8 mouse cellular contexts compared by ENCODE assay signal in genomic region chr9:106171346-106172158, GRCm38 (mm10). TPM values are rescaled to one million over a fixed set of nuclear protein-coding genes. Genes with fewer than 3 reads are reported as not detected.
DNase-seq lines count a peak whose midpoint lies in the region; ATAC-seq and TF ChIP-seq lines count a peak whose summit lies in the region.

No protein-coding gene starts in this region.

- under 1% methylated on average over 30 of the region's 30 CpGs for WGBS in embryonic facial prominence, embryonic 15.5 days
- WGBS in kidney, adult 2 months = 1% methylated on average over 30 of the region's 30 CpGs
- under 1% methylated on average over 30 of the region's 30 CpGs for WGBS in limb, embryonic 15.5 days
- 1% methylated on average over 30 of the region's 30 CpGs for WGBS in midbrain, embryonic 14.5 days

- peak overlapping the region; percentile 79 for H3K4me3 ChIP-seq in embryonic facial prominence, embryonic 15.5 days (replicated peaks)
- peak overlapping the region; percentile 80 for H3K4me3 ChIP-seq in kidney, adult 2 months (ENCODE audit: insufficient read depth, low read depth, low read length)
- H3K4me3 ChIP-seq in limb, embryonic 15.5 days = peak overlapping the region; percentile 92
- H3K4me3 ChIP-seq in midbrain, embryonic 14.5 days (replicated peaks; ENCODE audit: low read depth, low read length) = peak overlapping the region; percentile 94

- H3K36me3 ChIP-seq in embryonic facial prominence, embryonic 15.5 days = 0 out of 2 replicates have a peak, but pooled peaks cover 2% of the 10 kb centered on the region
- H3K36me3 ChIP-seq in kidney, adult 2 months (ENCODE audit: control insufficient read depth, insufficient read depth, low read length) = no peaks in the 10 kb centered on the region
- peaks cover 3% of the 10 kb centered on the region; the same call in 1 of the 2 replicates for H3K36me3 ChIP-seq in limb, embryonic 15.5 days
- peaks cover 3% of the 10 kb centered on the region for H3K36me3 ChIP-seq in midbrain, embryonic 14.5 days (ENCODE audit: control insufficient read depth, insufficient read depth, low read length)

- H3K9me3 ChIP-seq in embryonic facial prominence, embryonic 15.5 days (replicated peaks) = no peaks in the 10 kb centered on the region
- H3K9me3 ChIP-seq in limb, embryonic 15.5 days = no peaks in the 10 kb centered on the region
- no peaks in the 10 kb centered on the region for H3K9me3 ChIP-seq in midbrain, embryonic 14.5 days (ENCODE audit: control insufficient read depth, low read length)

- H3K4me1 ChIP-seq in embryonic facial prominence, embryonic 15.5 days = peaks cover 30% of the 10 kb centered on the region
- H3K4me1 ChIP-seq in kidney, adult 2 months (ENCODE audit: control insufficient read depth, insufficient read depth, low read length) = peaks cover 24% of the 10 kb centered on the region
- peaks cover 39% of the 10 kb centered on the region for H3K4me1 ChIP-seq in limb, embryonic 15.5 days
- H3K4me1 ChIP-seq in midbrain, embryonic 14.5 days (ENCODE audit: control insufficient read depth, insufficient read depth, low read length) = peaks cover 35% of the 10 kb centered on the region

- H3K27ac ChIP-seq in embryonic facial prominence, embryonic 15.5 days (replicated peaks) = peak overlapping the region; percentile 99
- H3K27ac ChIP-seq in kidney, adult 2 months (ENCODE audit: insufficient read depth, low read depth, low read length) = peak overlapping the region; percentile 94
- H3K27ac ChIP-seq in limb, embryonic 15.5 days = peak overlapping the region; percentile 98
- peak overlapping the region; percentile 98 for H3K27ac ChIP-seq in midbrain, embryonic 14.5 days (replicated peaks; ENCODE audit: low read depth, low read length)

- ATAC-seq in embryonic facial prominence, embryonic 15.5 days (ENCODE audit: insufficient number of reproducible peaks, low FRiP score, low TSS enrichment, low read depth) = peak; percentile 70
- peak; percentile 22; the same call in 1 of the 2 replicates for ATAC-seq in limb, embryonic 15.5 days (ENCODE audit: insufficient number of reproducible peaks, low FRiP score, low TSS enrichment, low read depth)
- ATAC-seq in midbrain, embryonic 14.5 days (ENCODE audit: low FRiP score, low TSS enrichment) = peak; percentile 70

- peak overlapping the region; percentile 89 for H3K9ac ChIP-seq in embryonic facial prominence, embryonic 15.5 days
- H3K9ac ChIP-seq in limb, embryonic 15.5 days = peak overlapping the region; percentile 82
- H3K9ac ChIP-seq in midbrain, embryonic 14.5 days (replicated peaks; ENCODE audit: low read length) = peak overlapping the region; percentile 93

- H3K27me3 ChIP-seq in embryonic facial prominence, embryonic 15.5 days = no peaks in the 10 kb centered on the region
- no peaks in the 10 kb centered on the region for H3K27me3 ChIP-seq in kidney, adult 2 months (replicated peaks; ENCODE audit: control insufficient read depth, insufficient read depth, low read length)
- no peaks in the 10 kb centered on the region for H3K27me3 ChIP-seq in limb, embryonic 15.5 days
- 0 out of 2 replicates have a peak, but pooled peaks cover 2% of the 10 kb centered on the region for H3K27me3 ChIP-seq in midbrain, embryonic 14.5 days (ENCODE audit: control insufficient read depth, insufficient read depth, low read length)

- peak; percentile 59 for DNase-seq in A20 (ENCODE audit: low read depth, low spot score)
- DNase-seq in adrenal gland, postnatal 4 days (ENCODE audit: low spot score in 2 of 2) = peak; percentile 60 to 71
- DNase-seq in heart, adult 8-10 months (ENCODE audit: low spot score) = peak; percentile 62
- peak; percentile 91 for DNase-seq in kidney, adult 2 months
- DNase-seq in midbrain, embryonic 14.5 days = peak; percentile 71
- peak; percentile 58 to 75 for DNase-seq in spleen, postnatal 10 days (ENCODE audit: low spot score in 2 of 2)

- no peak for TF ChIP-seq POLR2A in kidney, adult 2 months (IDR thresholded peaks at IDR 0.05; ENCODE audit: low read depth, low read length)

- H3K4me2 ChIP-seq in embryonic facial prominence, embryonic 15.5 days (replicated peaks) = peak overlapping the region; percentile 85
- H3K4me2 ChIP-seq in limb, embryonic 15.5 days = peak overlapping the region; percentile 59
- H3K4me2 ChIP-seq in midbrain, embryonic 14.5 days (ENCODE audit: low read length) = peak overlapping the region; percentile 64

- no peak for TF ChIP-seq CTCF in kidney, adult 2 months (conservative IDR thresholded peaks at IDR 0.05; ENCODE audit: insufficient read depth, insufficient read length, low read depth, low read length)

RNA-seq across cellular contexts. Expression of gene Wdr82, which starts 0.8 kb away (rescaled TPM):
- 100 to 1,000 TPM in 1 of 2 experiments, 10 to 100 TPM in 1; 98.9 to 105 TPM for total RNA-seq in adrenal gland, postnatal 4 days (2021)
- 22.3 and 24.2 TPM in 2 replicates for polyA plus RNA-seq in embryonic facial prominence, embryonic 15.5 days (2015; fragmentation: Nextera tagmentation; extraction: Ambion mirVana)
- total RNA-seq in heart, adult 8-10 months (2022) = 10 to 100 TPM; 29.6 to 38.5 (median 34.0) TPM
- polyA plus RNA-seq in kidney, adult 2 months (2012; rRNA removed) = 37.6 and 38.9 TPM in 2 replicates
- polyA plus RNA-seq in limb, embryonic 15.5 days (2015; fragmentation: Nextera tagmentation; extraction: Ambion mirVana) = 23.5 and 29.2 TPM in 2 replicates
- polyA plus RNA-seq in midbrain, embryonic 14.5 days (2014; fragmentation: Nextera tagmentation; extraction: Ambion mirVana) = 54.0 and 75.3 TPM in 2 replicates

RNA-seq across cellular contexts. Expression of gene Glyctk, which starts 13.6 kb away (rescaled TPM):
- 10 to 100 TPM in 1 of 2 experiments, 1 to 10 TPM in 1; 8.4 to 14.2 TPM for total RNA-seq in adrenal gland, postnatal 4 days (2021)
- polyA plus RNA-seq in embryonic facial prominence, embryonic 15.5 days (2015; fragmentation: Nextera tagmentation; extraction: Ambion mirVana) = 2.9 and 3.0 TPM in 2 replicates
- total RNA-seq in heart, adult 8-10 months (2022) = 1 to 10 TPM; 1.5 to 2.6 (median 1.9) TPM
- polyA plus RNA-seq in kidney, adult 2 months (2012; rRNA removed) = 168 and 212 TPM in 2 replicates
- 2.5 TPM in 2 replicates for polyA plus RNA-seq in limb, embryonic 15.5 days (2015; fragmentation: Nextera tagmentation; extraction: Ambion mirVana)
- 4.6 and 6.8 TPM in 2 replicates for polyA plus RNA-seq in midbrain, embryonic 14.5 days (2014; fragmentation: Nextera tagmentation; extraction: Ambion mirVana)

RNA-seq across cellular contexts. Expression of gene Ppm1m, which starts 28.0 kb away (rescaled TPM):
- 10 to 100 TPM; 76.7 to 77.5 TPM for total RNA-seq in adrenal gland, postnatal 4 days (2021)
- 55.8 and 57.1 TPM in 2 replicates for polyA plus RNA-seq in embryonic facial prominence, embryonic 15.5 days (2015; fragmentation: Nextera tagmentation; extraction: Ambion mirVana)
- 10 to 100 TPM in 3 of 4 experiments, 1 to 10 TPM in 1; 9.4 to 12.8 (median 12.3) TPM for total RNA-seq in heart, adult 8-10 months (2022)
- polyA plus RNA-seq in kidney, adult 2 months (2012; rRNA removed) = 28.5 and 32.6 TPM in 2 replicates
- 48.6 and 52.2 TPM in 2 replicates for polyA plus RNA-seq in limb, embryonic 15.5 days (2015; fragmentation: Nextera tagmentation; extraction: Ambion mirVana)
- polyA plus RNA-seq in midbrain, embryonic 14.5 days (2014; fragmentation: Nextera tagmentation; extraction: Ambion mirVana) = 11.3 and 13.1 TPM in 2 replicates

RNA-seq across cellular contexts. Expression of gene Twf2, which starts 31.4 kb away (rescaled TPM):
- total RNA-seq in adrenal gland, postnatal 4 days (2021) = 10 to 100 TPM; 62.5 to 63.9 TPM
- polyA plus RNA-seq in embryonic facial prominence, embryonic 15.5 days (2015; fragmentation: Nextera tagmentation; extraction: Ambion mirVana) = 57.2 and 64.1 TPM in 2 replicates
- total RNA-seq in heart, adult 8-10 months (2022) = 100 to 1,000 TPM; 188 to 245 (median 236) TPM
- polyA plus RNA-seq in kidney, adult 2 months (2012; rRNA removed) = 24.4 and 29.7 TPM in 2 replicates
- polyA plus RNA-seq in limb, embryonic 15.5 days (2015; fragmentation: Nextera tagmentation; extraction: Ambion mirVana) = 60.0 and 68.5 TPM in 2 replicates
- 46.4 and 55.4 TPM in 2 replicates for polyA plus RNA-seq in midbrain, embryonic 14.5 days (2014; fragmentation: Nextera tagmentation; extraction: Ambion mirVana)

RNA-seq across cellular contexts. Expression of gene Tlr9, which starts 50.8 kb away (rescaled TPM):
- total RNA-seq in adrenal gland, postnatal 4 days (2021) = 1 to 10 TPM; 1.4 to 1.6 TPM
- polyA plus RNA-seq in embryonic facial prominence, embryonic 15.5 days (2015; fragmentation: Nextera tagmentation; extraction: Ambion mirVana) = 0.07 and 0.28 TPM in 2 replicates
- under 1 TPM; 0.33 to 0.57 (median 0.42) TPM for total RNA-seq in heart, adult 8-10 months (2022)
- polyA plus RNA-seq in kidney, adult 2 months (2012; rRNA removed) = 2.0 and 4.2 TPM in 2 replicates
- polyA plus RNA-seq in limb, embryonic 15.5 days (2015; fragmentation: Nextera tagmentation; extraction: Ambion mirVana) = 0.07 and 0.12 TPM in 2 replicates
- polyA plus RNA-seq in midbrain, embryonic 14.5 days (2014; fragmentation: Nextera tagmentation; extraction: Ambion mirVana) = 0.08 and 0.09 TPM in 2 replicates

Comparison
In these comparisons a context has a peak if more than half of its experiments do, and no peak if none do; other contexts are left out.
1. Peak in every context shown above with its lines: DNase-seq, ATAC-seq, H3K4me3 ChIP-seq and H3K27ac ChIP-seq.
2. RNA of gene Glyctk, which starts 13.6 kb away (polyA plus RNA-seq): 168 to 212 TPM in kidney, adult 2 months; 4.6 to 6.8 TPM in midbrain, embryonic 14.5 days, 2.9 to 3.0 TPM in embryonic facial prominence, embryonic 15.5 days and 2.5 TPM in limb, embryonic 15.5 days; every median in the first group is over 10 times any median in the second.